27 mouse cellular contexts compared by ENCODE assay signal in genomic region chr3:102460986-102461385, GRCm38 (mm10). TPM values are rescaled to one million over a fixed set of nuclear protein-coding genes. Genes with fewer than 3 reads are reported as not detected.
DNase-seq lines count a peak whose midpoint lies in the region; ATAC-seq lines count a peak whose summit lies in the region.
"Had no signal": no experiment of that assay in that cellular context is flagged by ENCODE, and none has a peak within 500 bp of the region (broad histone marks: within the 10 kb centered on the region; RNA-seq: fewer than 3 reads in every experiment).

No protein-coding gene starts in this region.

- ATAC-seq in limb, embryonic 11.5 days (ENCODE audit: insufficient number of reproducible peaks, low FRiP score, low TSS enrichment, low read depth): no peak
- peak; percentile 76; the same call in 1 of the 2 replicates for ATAC-seq in limb, embryonic 13.5 days (ENCODE audit: low FRiP score, low read depth)
- ATAC-seq: forebrain, embryonic 13.5 days; forebrain, embryonic 16.5 days; hindbrain, postnatal 0 days; inflammation-experienced regulatory T-cells, adult 6 months; Patski had no signal

- no peak overlapping the region for H3K4me3 ChIP-seq in limb, embryonic 11.5 days (ENCODE audit: low read depth, low read length)
- H3K4me3 ChIP-seq in limb, embryonic 10.5 days: no peak overlapping the region
- H3K4me3 ChIP-seq in limb, embryonic 13.5 days: no peak overlapping the region
- H3K4me3 ChIP-seq: forebrain, embryonic 10.5 days; forebrain, embryonic 13.5 days; heart, embryonic 10.5 days; heart, embryonic 13.5 days had no signal

- H3K27ac ChIP-seq in limb, embryonic 11.5 days (replicated peaks; ENCODE audit: low read depth, low read length): no peak overlapping the region
- H3K27ac ChIP-seq in limb, embryonic 10.5 days: no peak overlapping the region; the same call in 1 of the 2 replicates
- H3K27ac ChIP-seq in limb, embryonic 13.5 days: 0 out of 2 replicates have a peak overlapping the region, but pooled peaks have one; percentile 6
- H3K27ac ChIP-seq: forebrain, embryonic 10.5 days; forebrain, embryonic 13.5 days; heart, embryonic 10.5 days; heart, embryonic 13.5 days; hindbrain, embryonic 14.5 days; hindbrain, postnatal 0 days had no signal

- H3K4me2 ChIP-seq in limb, embryonic 11.5 days (ENCODE audit: low read depth, severe bottlenecking): no peak overlapping the region
- peak overlapping the region; percentile 28; the same call in 1 of the 2 replicates for H3K4me2 ChIP-seq in limb, embryonic 13.5 days (replicated peaks)
- H3K4me2 ChIP-seq: forebrain, embryonic 13.5 days; heart, embryonic 13.5 days; hindbrain, embryonic 14.5 days had no signal

- no peaks in the 10 kb centered on the region for H3K9me3 ChIP-seq in limb, embryonic 11.5 days (ENCODE audit: control insufficient read depth, low read length)
- H3K9me3 ChIP-seq in limb, embryonic 10.5 days (replicated peaks): no peaks in the 10 kb centered on the region
- H3K9me3 ChIP-seq in limb, embryonic 13.5 days: no peaks in the 10 kb centered on the region
- H3K9me3 ChIP-seq: forebrain, embryonic 10.5 days; forebrain, embryonic 13.5 days; G1E; heart, embryonic 10.5 days; heart, embryonic 13.5 days had no signal

- 18% methylated on average over 6 of the region's 6 CpGs for WGBS in limb, embryonic 11.5 days
- WGBS in limb, embryonic 10.5 days: 57% methylated on average over 6 of the region's 6 CpGs
- 14% methylated on average over 6 of the region's 6 CpGs for WGBS in limb, embryonic 13.5 days

- no peaks in the 10 kb centered on the region for H3K27me3 ChIP-seq in limb, embryonic 11.5 days (ENCODE audit: control insufficient read depth, insufficient read depth, low read length)
- no peaks in the 10 kb centered on the region for H3K27me3 ChIP-seq in limb, embryonic 10.5 days (ENCODE audit: low read depth, poor library complexity, severe bottlenecking)
- peaks cover 5% of the 10 kb centered on the region; the same call in 1 of the 2 replicates for H3K27me3 ChIP-seq in limb, embryonic 13.5 days
- H3K27me3 ChIP-seq: CH12.LX; forebrain, embryonic 13.5 days; Patski had no signal

- peaks cover 5% of the 10 kb centered on the region; the same call in 1 of the 2 replicates for H3K4me1 ChIP-seq in limb, embryonic 11.5 days (ENCODE audit: control insufficient read depth, insufficient read depth, low read length)
- peaks cover 17% of the 10 kb centered on the region for H3K4me1 ChIP-seq in limb, embryonic 10.5 days
- peaks cover 32% of the 10 kb centered on the region for H3K4me1 ChIP-seq in limb, embryonic 13.5 days
- H3K4me1 ChIP-seq: forebrain, embryonic 10.5 days; forebrain, embryonic 13.5 days; heart, embryonic 10.5 days; heart, embryonic 13.5 days had no signal

- peak; percentile 7 for DNase-seq in embryo, embryonic 11.5 days (ENCODE audit: low read depth, low spot score)
- no peak for DNase-seq in embryo, embryonic 9.5 days (ENCODE audit: extremely low spot score)
- peak; percentile 51 for DNase-seq in limb, embryonic 11.5 days (ENCODE audit: low spot score)
- no peak for DNase-seq in limb, embryonic 10.5 days (ENCODE audit: low spot score)
- DNase-seq in testis, postnatal 10 days (ENCODE audit: low spot score): peak; percentile 10
- DNase-seq in frontal cortex, postnatal 25 days (ENCODE audit: low spot score in 2 of 2): no peak
- no peak for DNase-seq in right cerebral cortex, postnatal 4 days
- DNase-seq: adrenal gland, postnatal 10 days; adrenal gland, postnatal 36 days; cerebellum, adult 2 months; cerebellum, adult 9-11 months; cerebellum, postnatal 25 days; gastrocnemius, postnatal 14 days; heart, postnatal 14 days; heart, postnatal 4 days had no signal

- H3K9ac ChIP-seq in limb, embryonic 11.5 days (ENCODE audit: low read length): no peak overlapping the region
- H3K9ac ChIP-seq in limb, embryonic 13.5 days: no peak overlapping the region
- H3K9ac ChIP-seq: forebrain, embryonic 13.5 days; heart, embryonic 13.5 days; hindbrain, embryonic 14.5 days had no signal

- H3K36me3 ChIP-seq in limb, embryonic 11.5 days (ENCODE audit: control insufficient read depth, insufficient read depth, low read length): no peaks in the 10 kb centered on the region
- no peaks in the 10 kb centered on the region for H3K36me3 ChIP-seq in limb, embryonic 10.5 days
- H3K36me3 ChIP-seq in limb, embryonic 13.5 days: no peaks in the 10 kb centered on the region
- H3K36me3 ChIP-seq: forebrain, embryonic 10.5 days; G1E; heart, embryonic 10.5 days; heart, embryonic 13.5 days had no signal

RNA-seq across cellular contexts. Expression of gene Ngf, which starts 8.7 kb away (rescaled TPM):
- 3.9 TPM in 2 replicates for polyA plus RNA-seq in limb, embryonic 11.5 days (2014; fragmentation: Nextera tagmentation; extraction: Ambion mirVana)
- 0.87 and 2.7 TPM in 2 replicates for polyA plus RNA-seq in limb, embryonic 10.5 days (2016; fragmentation: Nextera tagmentation; extraction: Ambion mirVana)
- polyA plus RNA-seq in limb, embryonic 13.5 days (2015; fragmentation: Nextera tagmentation; extraction: Ambion mirVana): 8.7 and 9.2 TPM in 2 replicates
- polyA plus RNA-seq: G1E, Patski had no signal

Comparison
In these comparisons a context has a peak if more than half of its experiments do, and no peak if none do; other contexts are left out.
1. DNase-seq: peak in embryo, embryonic 11.5 days (single experiment), limb, embryonic 11.5 days (single experiment) and testis, postnatal 10 days (single experiment); none in embryo, embryonic 9.5 days (single experiment), limb, embryonic 10.5 days (single experiment), frontal cortex, postnatal 25 days (0 of 2) and right cerebral cortex, postnatal 4 days (single experiment).